Mouse (Mus musculus) urinary bladder, postnatal 4 days (tissue): Measurements from ENCODE around the gene Mrto4.

Source experiments
- DNase-seq, 2 experiments: peaks; one replicate each; pipeline ENCODE4 v3.0.0; 2021 to 2022; ENCODE audit warnings: low spot score in 2 of 2

Gene Mrto4

DNA sequence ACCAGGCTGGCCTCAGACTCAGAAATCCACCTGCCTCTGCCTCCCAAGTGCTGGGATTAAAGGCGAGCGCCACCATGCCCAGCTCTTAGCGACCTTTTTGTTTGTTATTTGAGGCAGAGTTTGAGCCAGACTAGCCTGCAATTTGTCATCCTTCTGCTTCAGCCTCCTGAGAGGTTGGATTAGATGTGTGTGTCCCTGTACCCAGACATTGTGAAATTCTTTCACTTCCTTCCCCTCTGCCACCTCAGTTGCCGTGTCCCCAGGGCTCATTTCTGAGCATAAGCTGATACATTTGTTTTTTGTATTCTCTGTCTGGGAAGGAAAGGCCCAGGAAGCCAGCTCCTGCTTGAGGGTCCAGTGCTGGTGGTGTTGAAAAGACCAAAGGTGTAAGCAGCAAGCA is 11.5 kb downstream of the Mrto4 start:
- no peak for DNase-seq

DNA sequence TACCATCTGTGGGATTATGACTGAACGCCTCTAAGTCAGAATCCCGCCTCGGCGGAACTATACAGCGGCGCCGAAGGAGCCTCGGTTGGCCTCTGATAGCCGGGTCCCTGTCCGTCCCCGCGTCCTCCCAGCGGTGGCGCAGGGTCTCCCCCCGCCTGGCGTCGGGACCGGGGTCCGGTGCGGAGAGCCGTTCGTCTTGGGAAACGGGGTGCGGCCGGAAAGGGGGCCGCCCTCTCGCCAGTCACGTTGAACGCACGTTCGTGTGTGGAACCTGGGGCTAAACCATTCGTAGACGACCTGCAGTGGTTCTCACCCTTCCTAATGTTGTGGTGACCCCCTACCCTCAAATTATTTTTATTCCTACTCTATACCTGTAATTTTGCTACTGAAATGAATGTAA is 14.2 kb downstream of the Mrto4 start:
- no peak for DNase-seq

- DNase-seq = peak; percentile 66 to 83
These were observed 15.4 kb downstream of the Mrto4 start for GRCm38 (mm10) chr4:139336822-139337483.

DNA sequence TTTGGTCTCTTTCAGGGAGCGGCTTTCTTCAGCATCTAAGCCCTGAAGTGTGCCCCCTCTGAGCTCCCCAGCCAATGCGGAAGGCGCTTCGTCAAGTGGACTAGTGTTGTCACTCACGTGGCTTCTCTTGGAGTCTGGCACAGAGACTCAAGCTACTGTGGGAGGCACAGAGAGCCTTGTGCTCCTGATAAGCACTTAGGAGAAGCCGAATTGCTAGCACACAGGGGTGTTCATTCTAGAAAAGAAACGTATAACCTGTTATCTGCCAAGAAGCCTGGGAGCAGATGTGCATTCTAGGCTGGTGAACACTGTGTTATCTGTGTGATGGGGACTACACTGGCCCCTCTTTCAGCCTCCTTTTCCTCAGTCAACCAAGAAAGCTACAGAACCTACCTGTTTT is 16.9 kb downstream of the Mrto4 start:
- no peak for DNase-seq

DNA sequence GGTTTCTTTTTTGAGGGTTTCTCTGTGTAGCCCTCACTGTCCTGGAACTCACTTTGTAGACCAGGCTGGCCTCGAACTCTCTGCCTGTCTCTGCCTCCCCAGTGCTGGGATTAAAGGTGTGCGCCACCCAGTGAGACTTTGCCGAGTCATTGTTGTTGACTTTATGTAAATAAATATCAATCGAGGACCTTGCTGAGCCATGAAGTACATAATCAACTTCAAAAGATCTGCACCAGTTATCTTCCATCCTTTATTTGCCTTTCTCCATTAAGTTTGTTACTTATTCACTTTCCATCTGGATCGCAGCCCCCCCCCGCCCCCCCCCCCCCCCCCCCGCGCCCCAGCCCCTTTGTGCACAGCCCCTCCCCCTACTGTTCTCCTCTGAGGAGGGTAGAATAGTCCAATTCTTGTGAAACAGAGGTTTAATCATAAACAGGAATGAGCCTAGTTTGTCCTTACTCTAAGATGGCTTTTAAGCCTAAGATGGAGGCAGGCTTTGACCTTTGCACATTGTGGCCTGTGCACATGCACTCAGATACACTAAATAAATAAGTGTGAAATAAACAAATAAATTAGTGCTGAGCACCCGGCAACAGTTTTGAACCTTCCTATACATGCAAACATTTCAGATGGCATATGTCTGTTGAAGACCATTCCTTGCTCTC is 17.6 kb downstream of the Mrto4 start:
- DNase-seq = no peak

DNA sequence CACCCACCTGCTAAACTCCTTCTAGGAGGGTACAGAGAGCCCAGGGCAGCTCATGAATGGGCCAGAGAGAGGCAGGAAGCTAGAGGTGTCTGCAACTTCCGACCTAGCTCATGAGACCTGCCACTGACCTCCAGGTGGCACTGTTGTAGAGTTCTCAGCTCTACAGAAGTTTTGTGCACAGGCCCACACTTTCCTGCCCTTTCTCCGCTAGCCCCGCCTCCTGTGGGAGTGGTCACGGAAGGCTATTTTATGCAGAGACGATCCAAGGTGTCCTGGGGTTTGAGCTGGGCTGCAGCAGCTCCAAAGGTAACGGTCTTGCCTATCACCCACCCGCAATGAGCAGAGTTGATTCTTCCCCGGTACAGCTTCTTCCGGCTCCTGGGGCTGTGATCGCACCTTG is 21.8 kb downstream of the Mrto4 start:
- DNase-seq = peak; percentile 67 to 72

DNA sequence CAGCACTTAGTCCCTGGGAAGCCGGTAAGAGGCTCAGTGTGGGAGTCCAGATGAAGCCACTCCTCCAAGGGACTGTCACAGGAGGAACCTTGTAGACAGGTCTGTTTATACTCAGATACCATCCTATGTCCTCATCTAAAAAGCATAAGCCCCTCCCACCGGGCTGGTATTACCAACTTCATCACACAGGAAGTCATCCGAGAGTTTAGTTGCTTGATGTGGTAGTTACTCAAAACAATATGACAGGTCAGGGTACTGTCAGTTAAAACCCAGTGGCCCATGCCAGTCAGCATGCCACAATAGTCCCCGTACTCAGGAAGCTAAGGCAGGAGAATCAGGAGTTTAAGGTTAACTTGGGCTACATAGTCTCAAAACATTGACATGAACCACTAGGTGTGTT is 32.6 kb downstream of the Mrto4 start:
- DNase-seq = no peak

GRCm38 (mm10) chr4:139318449-139318848 is 33.9 kb downstream of the Mrto4 start:
- DNase-seq = no peak

- DNase-seq = no peak
These were observed 39.7 kb downstream of the Mrto4 start for GRCm38 (mm10) chr4:139312632-139313031.

- no peak for DNase-seq
These were observed 40.7 kb downstream of the Mrto4 start for GRCm38 (mm10) chr4:139311707-139312106.

GRCm38 (mm10) chr4:139310899-139311701 is 41.3 kb downstream of the Mrto4 start:
- no peak for DNase-seq

- peak; percentile 96 to 99 for DNase-seq
These were observed 42.0 kb downstream of the Mrto4 start, which contains the start of the genes Pqlc2 and Akr7a5 for GRCm38 (mm10) chr4:139310171-139310898. Gene Pqlc2, minus strand, starts transcription at chr4:139310708. Gene Akr7a5, plus strand, starts transcription at chr4:139310744.

GRCm38 (mm10) chr4:139309651-139310050 is 42.7 kb downstream of the Mrto4 start:
- DNase-seq = no peak

DNA sequence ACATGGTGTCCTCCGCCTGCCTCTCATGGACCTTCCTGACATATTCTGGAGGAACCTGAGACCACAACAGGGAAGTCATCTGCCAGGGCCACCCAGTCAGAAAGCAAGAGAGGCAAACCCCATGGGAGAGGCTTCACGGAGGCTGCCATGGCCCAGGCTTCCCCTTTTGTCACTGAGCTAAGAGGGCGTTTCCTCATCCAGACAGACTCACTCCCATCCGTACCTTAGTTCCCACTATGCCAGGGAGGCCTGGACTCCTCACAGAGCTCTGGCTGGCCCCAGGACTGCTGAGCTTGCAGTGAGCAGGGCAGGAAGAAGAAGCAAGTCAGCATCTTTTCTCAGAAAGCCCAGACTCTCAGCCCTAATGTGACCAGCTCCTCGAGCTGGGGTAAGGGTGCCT is 44.5 kb downstream of the Mrto4 start:
- DNase-seq = no peak

DNA sequence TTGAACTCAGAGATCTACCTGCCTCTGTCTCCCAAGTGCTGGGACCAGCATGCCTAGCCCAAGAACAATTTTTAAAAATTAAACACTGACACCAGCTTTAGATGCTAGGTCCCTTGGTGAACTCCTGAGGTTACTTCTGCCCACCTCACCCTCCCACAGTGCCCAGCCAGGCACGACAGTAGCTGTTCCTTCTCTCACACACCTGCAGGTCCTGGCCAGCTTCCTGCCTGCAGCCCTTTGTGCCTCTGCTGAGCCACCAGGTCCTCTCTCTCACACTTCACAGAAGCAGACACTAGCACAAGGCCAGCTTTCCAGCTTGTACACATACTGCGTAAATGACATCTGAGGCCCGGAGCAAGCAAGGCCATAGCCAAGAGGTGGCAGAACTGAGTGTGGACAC is 46.9 kb downstream of the Mrto4 start:
- DNase-seq = no peak

DNA sequence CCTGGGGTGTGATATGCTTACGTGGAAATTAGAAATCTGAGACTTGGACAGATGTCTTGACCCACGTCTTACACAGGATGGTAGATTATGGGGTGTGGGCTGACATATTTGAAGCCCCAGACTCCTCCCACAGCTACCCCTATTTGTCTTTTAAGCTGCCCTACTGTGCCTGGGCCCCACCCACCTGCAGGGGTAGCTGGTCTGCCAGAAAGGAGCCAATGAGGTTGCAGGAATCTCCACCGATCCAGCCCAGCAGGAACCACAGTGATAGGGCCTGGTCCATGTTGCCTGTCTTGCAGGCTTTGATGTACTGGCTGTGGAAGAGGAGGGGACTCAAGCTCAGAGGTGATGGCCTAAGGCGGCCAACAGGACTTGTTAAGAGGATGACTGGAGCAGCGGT is 50.1 kb downstream of the Mrto4 start:
- DNase-seq = no peak

DNA sequence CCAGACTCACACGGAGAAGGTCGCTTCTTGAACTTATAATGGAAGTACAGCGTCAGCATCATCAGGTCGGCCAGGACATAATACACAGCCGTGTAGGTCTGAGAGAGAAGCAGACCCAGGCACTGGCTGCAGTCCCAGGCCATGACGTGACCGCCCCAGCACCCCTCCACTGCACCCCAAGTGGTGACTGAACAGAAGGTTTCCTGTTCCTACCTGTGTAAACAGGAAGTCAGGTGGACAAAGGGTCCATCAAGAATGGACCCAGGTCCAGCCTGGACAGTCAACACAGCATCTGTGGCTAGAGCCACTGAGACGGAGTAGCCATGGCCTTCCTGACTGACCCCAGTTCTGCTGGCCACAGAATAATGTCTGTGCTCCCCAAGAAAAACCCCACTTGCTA is 50.6 kb downstream of the Mrto4 start:
- DNase-seq = no peak

DNA sequence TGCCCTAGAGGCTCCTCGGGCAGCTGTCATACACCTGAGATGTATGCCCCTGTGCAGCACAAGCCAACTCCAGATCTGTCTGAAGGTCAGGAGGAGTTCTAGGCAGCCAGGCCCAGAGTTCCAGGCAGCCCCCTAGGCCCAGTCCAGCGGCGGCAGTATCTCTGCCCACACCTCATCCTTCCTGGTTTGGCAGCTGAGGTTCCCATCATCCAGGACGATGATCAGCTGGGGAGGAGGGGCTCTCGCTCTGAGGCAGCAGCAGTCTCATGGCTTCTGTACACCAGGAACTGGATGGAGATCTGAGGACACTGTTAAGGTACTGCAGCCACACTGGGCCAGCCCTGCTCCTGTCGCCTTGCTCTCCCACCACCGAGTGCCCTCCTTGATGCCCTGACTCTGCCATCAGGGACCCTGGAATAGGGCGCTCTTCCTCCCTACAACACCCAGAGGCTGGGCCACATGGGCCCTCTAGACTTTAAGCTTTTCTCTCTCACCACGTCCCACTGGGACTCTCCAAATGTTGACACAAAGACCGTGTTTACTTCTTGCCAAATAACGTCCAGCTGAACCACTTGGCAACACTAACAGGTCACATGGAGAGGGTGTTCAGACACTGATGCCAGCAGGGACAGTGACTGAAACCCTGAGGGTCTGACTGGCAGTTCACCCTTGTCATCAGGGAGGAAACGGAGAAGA is 53.6 kb downstream of the Mrto4 start:
- no peak for DNase-seq

DNA sequence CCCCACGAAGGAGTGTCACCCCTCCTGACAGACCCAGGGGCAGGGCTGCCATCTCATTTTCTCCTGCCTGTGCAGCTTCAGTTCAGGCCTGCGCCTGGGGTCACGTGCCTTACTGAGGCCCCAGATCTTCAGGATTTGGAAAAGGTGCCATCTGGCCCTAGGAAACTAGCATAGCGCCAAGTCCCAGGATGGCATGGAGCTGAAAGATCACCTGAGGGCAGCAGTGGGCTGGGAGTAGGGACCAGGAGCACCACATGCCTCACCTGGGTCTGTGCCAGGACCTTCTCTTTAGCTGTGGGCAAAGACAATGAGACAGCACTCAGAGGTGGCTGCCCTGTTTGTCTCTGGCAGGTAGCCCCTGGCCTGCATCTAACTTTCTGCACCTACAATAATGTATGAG is 54.8 kb downstream of the Mrto4 start:
- DNase-seq = no peak
